Mouse (Mus musculus) liver, adult 2 months (tissue): ENCODE measurements at regions not wholly inside any gene's neighbourhood (a gene's known extent, or its start where the extent isn't known, plus 50 kb on each side); places are given as distances from the start of the nearest gene placed in this dataset.

Source experiments
- DNase-seq: peaks from one replicate; pipeline ENCODE4 v3.0.0-alpha.2; 2011; ENCODE audit warnings: low read depth, low spot score; ENCODE audit errors: extremely low read depth
- H3K27ac ChIP-seq: fragments of 200-500 bp; replicated peaks from 2 replicates; pipeline ENCODE4 v1.5.1; 2012; ENCODE audit warnings: low read depth, mild to moderate bottlenecking, control low read depth, inconsistent platforms, low read length; ENCODE audit not compliant: insufficient read depth
- H3K27me3 ChIP-seq: fragments of 200-500 bp; 2 replicates; pipeline ENCODE4 v1.6.1; 2012; ENCODE audit warnings: mild to moderate bottlenecking, moderate library complexity, low read length, inconsistent platforms; ENCODE audit not compliant: control insufficient read depth, insufficient read depth
- H3K36me3 ChIP-seq: fragments of 200-500 bp; 2 replicates; pipeline ENCODE4 v1.6.1; 2012; ENCODE audit warnings: low read length, inconsistent platforms; ENCODE audit not compliant: control insufficient read depth, insufficient read depth
- H3K4me1 ChIP-seq: fragments of 200-500 bp; 2 replicates; pipeline ENCODE4 v1.6.1; 2011; ENCODE audit warnings: low read length; ENCODE audit not compliant: control insufficient read depth, insufficient read depth
- H3K4me3 ChIP-seq: fragments of 200-500 bp; 2 replicates; pipeline ENCODE4 v1.5.1; 2011; ENCODE audit warnings: low read depth, mild to moderate bottlenecking, control low read depth, low read length, moderate library complexity; ENCODE audit not compliant: insufficient read depth
- H3K79me2 ChIP-seq: fragments of 200-500 bp; 2 replicates; pipeline ENCODE4 v1.6.1; 2012; ENCODE audit warnings: inconsistent platforms, mild to moderate bottlenecking, low read length, moderate library complexity; ENCODE audit not compliant: control insufficient read depth, insufficient read depth
- H3K9ac ChIP-seq: fragments of 200-500 bp; 2 replicates; pipeline ENCODE4 v1.6.1; 2012; ENCODE audit warnings: low read depth, mild to moderate bottlenecking, control low read depth, inconsistent platforms, low read length
- CTCF ChIP-seq: fragments of 200-500 bp; IDR thresholded peaks from 2 replicates; pipeline ENCODE4 v1.5.1; 2011; ENCODE audit warnings: low read depth, low read length, control low read depth
- POLR2A ChIP-seq: fragments of 200-500 bp; IDR thresholded peaks from 2 replicates; pipeline ENCODE4 v1.6.1; 2011; ENCODE audit warnings: low read length, control low read depth; ENCODE audit not compliant: insufficient read depth; ENCODE audit errors: extremely low read depth
- WGBS: fragments of 180-500 bp; shearing (Covaris S2); methylation state at CpG from one replicate; pipeline ENCODE4 v1.1.7; 2018; 5-methylcytosine and 5-hydroxymethylcytosine counted together

DNA sequence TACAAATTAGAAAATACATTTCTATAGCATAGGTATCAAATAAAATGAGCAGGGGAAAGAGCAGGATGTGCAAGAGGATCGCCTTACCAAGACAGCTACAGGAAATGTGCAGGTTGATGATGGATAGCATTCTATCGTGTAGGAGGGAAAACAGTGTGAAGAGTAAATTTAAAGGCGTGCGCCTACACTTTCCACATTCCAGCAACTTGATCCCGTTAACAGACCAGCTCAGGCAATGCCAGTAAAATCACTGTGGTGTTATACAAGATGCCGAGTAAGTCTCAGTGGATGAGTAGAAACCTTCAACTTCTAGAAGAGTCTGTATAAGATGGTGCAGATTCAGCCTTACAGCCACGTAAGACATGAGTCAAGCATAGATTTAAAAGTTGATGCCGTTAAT lies 831.8 kb upstream of the Chrm3 start:
- no peaks in the 10 kb centered on the region for H3K79me2 ChIP-seq
- DNase-seq: no peak
- H3K27me3 ChIP-seq: no peaks in the 10 kb centered on the region
- 78% methylated on average over 8 of the region's 8 CpGs for WGBS
- no peaks in the 10 kb centered on the region for H3K36me3 ChIP-seq
- no peak overlapping the region for H3K27ac ChIP-seq
- no peak overlapping the region for H3K4me3 ChIP-seq
- TF ChIP-seq CTCF: no peak
- TF ChIP-seq POLR2A: no peak
- H3K4me1 ChIP-seq: no peaks in the 10 kb centered on the region
- H3K9ac ChIP-seq: no peak overlapping the region

DNA sequence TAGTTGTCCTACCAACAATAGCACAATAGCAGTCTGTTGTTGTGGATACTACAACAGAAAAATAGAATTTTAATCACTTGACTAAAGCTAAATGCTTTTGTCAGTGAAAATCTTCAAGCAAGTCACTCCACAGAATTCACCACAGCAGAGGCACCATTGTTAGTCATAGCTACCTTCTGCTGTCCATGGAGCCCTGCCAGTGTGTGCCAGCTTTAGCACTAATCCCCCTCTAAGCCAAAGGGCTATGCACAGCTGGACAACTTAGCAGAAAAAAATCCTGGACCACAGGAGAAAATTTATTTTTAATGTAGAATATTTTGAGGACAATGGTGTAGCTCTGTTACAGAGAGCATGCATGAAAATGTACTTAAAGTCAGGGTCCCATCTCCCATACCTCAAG lies 820.5 kb upstream of the Chrm3 start:
- Histone ChIP-seq H3K4me3 (no peak overlapping the region), H3K9ac (no peak overlapping the region), H3K36me3 (no peaks in the 10 kb centered on the region), H3K27me3 (no peaks in the 10 kb centered on the region), H3K27ac (no peak overlapping the region), H3K4me1 (no peaks in the 10 kb centered on the region), H3K79me2 (no peaks in the 10 kb centered on the region)
- DNase-seq: no peak
- no peak for TF ChIP-seq POLR2A
- no peak for TF ChIP-seq CTCF

DNA sequence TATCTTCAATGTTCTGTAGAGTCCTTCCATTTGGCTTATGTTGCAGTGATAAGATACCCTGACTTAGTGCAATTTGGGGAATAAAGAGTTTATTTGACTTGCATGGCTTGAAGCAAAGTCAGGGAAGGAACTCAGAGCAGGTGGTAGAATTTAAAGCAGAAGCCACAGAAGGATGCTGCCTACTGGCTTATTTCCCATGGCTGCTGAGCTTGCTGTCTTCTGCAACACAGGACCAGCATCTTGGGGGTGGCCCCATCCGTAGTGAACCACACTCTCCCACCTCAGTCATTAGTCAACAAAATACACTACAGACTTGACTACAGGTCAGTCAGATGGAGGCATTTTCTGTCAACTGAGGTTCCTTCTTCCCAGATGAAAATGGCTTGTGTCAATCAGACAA lies 819.7 kb upstream of the Chrm3 start:
- TF ChIP-seq CTCF (no peak), POLR2A (no peak)
- DNase-seq: no peak
- Histone ChIP-seq H3K4me1 (no peaks in the 10 kb centered on the region), H3K27me3 (no peaks in the 10 kb centered on the region), H3K4me3 (no peak overlapping the region), H3K27ac (no peak overlapping the region), H3K9ac (no peak overlapping the region), H3K36me3 (no peaks in the 10 kb centered on the region), H3K79me2 (no peaks in the 10 kb centered on the region)
- 71% methylated on average over 1 of the region's 1 CpGs for WGBS

DNA sequence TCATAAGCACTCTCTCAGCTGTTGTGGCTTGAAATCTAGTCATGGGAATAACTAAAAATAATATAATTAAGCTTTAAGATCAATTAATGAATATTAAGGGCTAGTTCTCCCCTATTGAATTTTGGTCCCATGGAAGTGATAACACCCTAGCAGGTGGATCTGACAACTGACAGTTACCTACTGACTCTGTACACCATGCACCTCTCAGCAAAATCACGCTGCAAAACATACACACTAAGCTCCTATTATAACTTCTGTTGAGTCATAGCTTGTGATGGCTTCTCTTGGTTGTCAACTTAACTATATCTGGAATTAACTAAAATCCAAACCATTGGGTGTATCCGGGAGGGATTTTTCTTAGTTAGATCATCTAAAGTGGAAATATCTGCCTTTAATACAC lies 817.9 kb upstream of the Chrm3 start:
- 76% methylated on average over 2 of the region's 2 CpGs for WGBS
- H3K27ac ChIP-seq: no peak overlapping the region

DNA sequence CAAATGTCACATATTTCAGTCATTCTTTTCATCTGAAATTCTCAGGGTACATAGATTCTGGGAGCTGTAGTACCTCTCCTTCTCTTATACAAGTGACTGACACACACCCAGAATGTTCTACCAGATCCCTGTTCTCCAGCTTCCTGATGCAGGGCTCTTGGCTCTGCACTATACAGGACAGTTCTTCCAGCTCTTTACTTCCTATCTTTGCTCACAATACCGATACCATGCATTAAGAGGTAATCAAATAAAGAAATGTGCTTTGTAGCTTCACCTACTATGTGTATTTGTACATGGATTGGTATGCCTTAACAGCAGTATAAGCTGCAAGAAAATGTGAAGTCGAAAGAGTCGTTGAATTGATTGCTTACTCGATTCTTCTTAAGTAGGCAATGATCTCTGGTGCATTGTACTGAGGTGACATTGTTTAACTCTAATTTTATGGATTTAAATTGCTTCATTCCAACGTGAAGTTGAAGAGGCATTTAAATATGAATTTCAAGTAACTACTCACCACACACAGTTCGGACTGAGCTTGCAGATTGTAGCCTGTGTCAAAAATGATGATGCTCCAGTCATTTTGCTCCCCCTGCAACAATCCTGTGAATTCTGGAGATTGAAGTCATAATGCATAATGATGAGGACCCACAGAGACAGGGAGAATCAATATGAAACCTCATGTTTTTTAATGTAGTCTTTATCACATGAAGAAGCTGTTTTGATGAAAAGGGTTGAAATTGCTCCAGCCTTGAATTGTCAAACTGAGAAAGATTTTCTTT lies 817.2 kb upstream of the Chrm3 start:
- Histone ChIP-seq H3K4me1 (no peaks in the 10 kb centered on the region), H3K4me3 (no peak overlapping the region), H3K79me2 (no peaks in the 10 kb centered on the region), H3K9ac (no peak overlapping the region), H3K36me3 (no peaks in the 10 kb centered on the region), H3K27me3 (no peaks in the 10 kb centered on the region), H3K27ac (no peak overlapping the region)
- WGBS: 78% methylated on average over 6 of the region's 6 CpGs
- TF ChIP-seq CTCF: no peak
- TF ChIP-seq POLR2A: no peak
- DNase-seq: no peak

More for the DNA sequence above, 817.9 kb upstream of the Chrm3 start:
- no peaks in the 10 kb centered on the region for H3K27me3 ChIP-seq
- no peak for DNase-seq
- H3K9ac ChIP-seq: no peak overlapping the region
- H3K4me3 ChIP-seq: no peak overlapping the region
- TF ChIP-seq POLR2A (no peak), CTCF (no peak)
- H3K79me2 ChIP-seq: no peaks in the 10 kb centered on the region
- no peaks in the 10 kb centered on the region for H3K36me3 ChIP-seq
- H3K4me1 ChIP-seq: no peaks in the 10 kb centered on the region

DNA sequence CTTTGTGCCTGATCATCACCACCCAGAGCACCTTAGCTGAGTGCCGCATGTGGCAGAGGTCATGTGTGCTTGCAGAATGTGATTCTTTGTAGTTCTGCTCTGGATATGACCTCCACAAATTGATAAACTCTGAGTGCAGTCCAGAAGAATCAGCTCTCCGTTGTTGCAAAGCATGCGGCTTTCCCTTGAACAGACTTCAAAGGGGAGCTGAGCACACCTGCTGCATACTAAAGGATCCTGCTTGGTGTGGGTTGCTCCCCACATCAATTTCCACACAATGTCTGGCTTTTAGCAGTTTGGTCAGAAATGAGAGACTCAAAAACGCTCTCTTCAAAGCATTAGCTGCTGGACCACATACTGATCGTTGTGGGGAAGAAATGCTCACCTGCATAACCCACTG lies 806.5 kb upstream of the Chrm3 start:
- DNase-seq: no peak
- no peak for TF ChIP-seq POLR2A
- no peak for TF ChIP-seq CTCF

More for the DNA sequence above, 806.5 kb upstream of the Chrm3 start:
- Histone ChIP-seq H3K4me3 (no peak overlapping the region), H3K4me1 (no peaks in the 10 kb centered on the region), H3K27ac (no peak overlapping the region), H3K36me3 (no peaks in the 10 kb centered on the region), H3K79me2 (no peaks in the 10 kb centered on the region), H3K9ac (no peak overlapping the region), H3K27me3 (no peaks in the 10 kb centered on the region)
- 63% methylated on average over 5 of the region's 5 CpGs for WGBS
